Mouse (Mus musculus) embryo, embryonic 11 days (tissue): Measurements from ENCODE around the gene Prmt6.

ENCODE experiments used
- DNase-seq: peaks from one replicate; pipeline ENCODE4 v3.0.0-alpha.2; 2015

Gene Prmt6

GRCm38 (mm10) chr3:110250839-110251700 is at the start of gene Prmt6:
Gene Prmt6, minus strand, starts transcription at chr3:110250998.
- DNase-seq: peak; percentile 94

- no peak for DNase-seq
Observed at GRCm38 (mm10) chr3:110290485-110291045, 39.8 kb upstream of the Prmt6 start.

DNA sequence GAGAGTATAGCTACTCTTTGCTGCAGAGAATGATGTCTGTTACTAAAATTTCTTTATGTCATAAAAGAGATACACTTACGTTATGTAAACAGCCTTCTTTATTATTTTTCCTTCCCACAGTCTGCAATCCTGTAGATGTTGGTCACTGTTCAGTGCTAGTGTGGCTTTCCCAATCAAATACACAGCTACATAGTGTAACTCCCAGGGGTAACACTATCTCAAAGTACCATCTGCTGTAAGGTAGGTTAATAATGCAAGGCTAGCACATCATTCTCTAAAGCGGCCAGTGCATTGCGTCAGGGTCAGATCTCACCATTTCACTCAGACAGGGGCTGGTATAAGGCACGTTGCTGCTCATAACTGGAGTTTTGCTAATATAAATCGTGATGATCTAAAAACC is 31.9 kb upstream of the Prmt6 start:
- no peak for DNase-seq

DNA sequence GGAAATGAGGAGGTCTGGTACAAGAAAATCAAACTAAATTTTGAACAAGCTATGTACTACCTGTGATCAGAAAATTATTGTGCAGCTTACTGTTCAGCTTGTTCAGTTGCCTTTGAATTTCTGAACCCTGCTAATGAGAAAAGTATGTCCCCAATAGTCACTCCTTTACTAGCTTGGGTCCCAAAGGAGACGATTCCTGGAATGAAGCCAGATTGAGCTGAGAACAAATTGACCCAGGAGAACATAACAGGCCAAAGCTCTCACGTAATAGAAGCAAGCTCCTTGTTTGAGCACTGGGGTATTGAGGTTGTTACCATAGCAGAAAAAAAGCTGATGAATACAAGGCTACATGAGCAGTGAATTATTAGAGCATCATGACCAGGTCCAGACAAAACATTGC is 17.0 kb upstream of the Prmt6 start:
- DNase-seq: no peak

DNA sequence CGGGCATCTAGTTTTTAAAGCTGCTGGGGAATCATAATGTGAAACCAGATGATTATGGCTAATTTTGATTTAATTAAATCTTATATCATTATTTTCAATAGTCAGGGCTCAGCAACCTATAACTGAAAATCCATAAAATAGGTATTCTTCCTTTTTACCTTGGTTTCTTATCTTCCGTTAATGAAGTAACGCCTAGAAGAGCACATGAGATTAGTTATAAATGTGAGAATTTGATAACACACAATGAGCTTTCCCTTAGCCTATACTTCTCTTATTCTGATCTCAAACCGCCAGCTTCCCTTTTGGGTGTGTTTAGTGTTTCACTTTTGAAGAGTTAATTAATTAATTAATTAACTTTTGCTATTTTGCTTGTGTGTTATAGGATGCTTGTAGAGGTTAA is 2.3 kb upstream of the Prmt6 start:
- DNase-seq: no peak

- peak; percentile 85 for DNase-seq
Observed at GRCm38 (mm10) chr3:110249891-110250838, 633 bp downstream of the Prmt6 start.

GRCm38 (mm10) chr3:110236819-110237463 is 13.9 kb downstream of the Prmt6 start:
- no peak for DNase-seq
